In the genomic region with DNA sequence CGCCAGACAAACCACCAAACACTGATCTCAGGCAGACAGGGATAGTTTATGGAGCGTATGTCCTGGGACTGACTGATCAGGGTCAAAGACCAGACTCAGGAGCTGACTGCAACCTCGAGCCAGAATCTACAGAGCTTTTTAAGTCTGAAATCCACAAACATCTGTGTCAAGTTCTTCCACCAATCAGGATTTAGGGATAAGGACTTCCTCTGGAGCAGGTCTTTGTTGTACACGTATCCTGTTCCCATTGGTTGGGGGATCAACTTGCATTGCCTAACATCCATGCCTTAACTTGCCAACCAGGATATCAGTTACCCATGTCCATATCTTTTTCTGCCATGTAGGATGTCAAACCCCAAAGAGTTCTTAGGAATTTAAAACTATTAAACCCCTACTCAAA, we compare ENCODE assay signal across 23 mouse cellular contexts.
"Had no signal": no experiment of that assay in that cellular context is flagged by ENCODE, and none has a peak within 500 bp of the region (broad histone marks: within the 10 kb centered on the region; RNA-seq: fewer than 3 reads in every experiment).

No protein-coding gene starts in this region.

- H3K9me3 ChIP-seq: heart, embryonic 10.5 days; heart, embryonic 12.5 days; hindbrain, embryonic 10.5 days; hindbrain, embryonic 12.5 days; limb, embryonic 10.5 days; limb, embryonic 12.5 days; liver, embryonic 13.5 days; liver, embryonic 15.5 days had no signal

- H3K9ac ChIP-seq: heart, embryonic 12.5 days; hindbrain, embryonic 12.5 days; hindbrain, embryonic 14.5 days; limb, embryonic 12.5 days; liver, embryonic 13.5 days; liver, embryonic 15.5 days had no signal

- H3K27me3 ChIP-seq: heart, embryonic 12.5 days; hindbrain, embryonic 12.5 days; limb, embryonic 12.5 days; liver, embryonic 13.5 days; liver, embryonic 15.5 days had no signal

- H3K36me3 ChIP-seq: heart, embryonic 10.5 days; heart, embryonic 12.5 days; hindbrain, embryonic 10.5 days; hindbrain, embryonic 12.5 days; limb, embryonic 10.5 days; limb, embryonic 12.5 days; liver, embryonic 13.5 days; liver, embryonic 15.5 days had no signal

- DNase-seq: gastrocnemius, adult 2 months; gastrocnemius, postnatal 10 days; gastrocnemius, postnatal 25 days; heart, adult 2 months; heart, postnatal 10 days; heart, postnatal 4 days; kidney, adult 18-20 months; kidney, adult 8-10 months; kidney, postnatal 10 days; kidney, postnatal 25 days; kidney, postnatal 4 days; liver; liver, embryonic 13.5 days had no signal

- H3K27ac ChIP-seq: heart, adult 2 months; heart, embryonic 10.5 days; hindbrain, embryonic 10.5 days; hindbrain, embryonic 12.5 days; hindbrain, embryonic 14.5 days; layer of hippocampus, adult 2 months; left cerebral cortex, adult 2 months; limb, embryonic 10.5 days; limb, embryonic 12.5 days; liver, embryonic 13.5 days; liver, embryonic 15.5 days had no signal

- H3K4me3 ChIP-seq: gastrocnemius, adult 2 months; heart, adult 2 months; heart, embryonic 12.5 days; hindbrain, embryonic 12.5 days; left cerebral cortex, adult 2 months; limb, embryonic 12.5 days had no signal
